Mouse (Mus musculus) G1E-ER4 (cell line): ENCODE data around the gene RPS10-NUDT3. TPM values are rescaled to one million over a fixed set of nuclear protein-coding genes. Genes with fewer than 3 reads are reported as not detected.

Source experiments
- GATA1 ChIP-seq: IDR thresholded peaks from one replicate; pipeline ENCODE4 v1.8.0; 2012; ENCODE audit warnings: low read length, inconsistent platforms
- polyA plus RNA-seq: library from polyadenylated mRNA; stranded (reverse); fragments of >175 nt; gene quantifications from 2 replicates; pipeline ENCODE4 v1.2.3, GENCODE M21; 2012

The RPS10-NUDT3 gene
- polyA plus RNA-seq, 1 experiment: not detected

GRCm38 (mm10) chr17:27541261-27541660 is 93.8 kb downstream of the RPS10-NUDT3 start:
- no peak for TF ChIP-seq GATA1

GRCm38 (mm10) chr17:27534718-27535117 is 100.3 kb downstream of the RPS10-NUDT3 start:
- TF ChIP-seq GATA1: no peak

- TF ChIP-seq GATA1: no peak
Measured at GRCm38 (mm10) chr17:27533354-27533753, 101.7 kb downstream of the RPS10-NUDT3 start.

GRCm38 (mm10) chr17:27532095-27532494 is 102.9 kb downstream of the RPS10-NUDT3 start:
- no peak for TF ChIP-seq GATA1

Other genes with a start within 250 kb of the RPS10-NUDT3 start
- not detected in 2 replicates for gene Grm4, start 113.8 kb downstream of the RPS10-NUDT3 start, polyA plus RNA-seq
- 1,592 and 2,596 TPM in 2 replicates for gene Hmga1, start 78.7 kb downstream of the RPS10-NUDT3 start, polyA plus RNA-seq
- 103 and 142 TPM in 2 replicates for gene AI413582, start 69.5 kb downstream of the RPS10-NUDT3 start, polyA plus RNA-seq
- gene Nudt3, start 11.7 kb downstream of the RPS10-NUDT3 start, polyA plus RNA-seq: 159 and 230 TPM in 2 replicates
- gene Rps10, start 1.4 kb upstream of the RPS10-NUDT3 start, polyA plus RNA-seq: 2,779 and 3,446 TPM in 2 replicates
- not detected in 2 replicates for gene Pacsin1, start 20.3 kb upstream of the RPS10-NUDT3 start, polyA plus RNA-seq
- 0.08 and 0.10 TPM in 2 replicates for gene Spdef, start 93.7 kb upstream of the RPS10-NUDT3 start, polyA plus RNA-seq
- gene D17Wsu92e, start 185.4 kb upstream of the RPS10-NUDT3 start, polyA plus RNA-seq: 66.9 and 80.5 TPM in 2 replicates
- gene Snrpc, start 202.9 kb upstream of the RPS10-NUDT3 start, polyA plus RNA-seq: 734 and 1,027 TPM in 2 replicates
- 16.4 and 40.8 TPM in 2 replicates for gene Uhrf1bp1, start 221.2 kb upstream of the RPS10-NUDT3 start, polyA plus RNA-seq